Mouse (Mus musculus) megakaryocyte, embryonic 14.5 days (primary cell): ENCODE measurements at regions not wholly inside any gene's neighbourhood (a gene's known extent, or its start where the extent isn't known, plus 50 kb on each side); places are given as distances from the start of the nearest gene placed in this dataset.

Experiments
- FLI1 ChIP-seq: IDR thresholded peaks from 2 replicates; pipeline ENCODE4 v1.6.1; 2012; ENCODE audit warnings: low read length, inconsistent platforms, mixed read lengths
- GATA1 ChIP-seq: IDR thresholded peaks from 3 replicates; pipeline ENCODE4 v1.6.1; 2012; ENCODE audit warnings: mixed read lengths, low read length, inconsistent platforms, borderline replicate concordance

GRCm38 (mm10) chr7:113073781-113074180 is 120.0 kb downstream of the Rassf10 start:
- TF ChIP-seq GATA1 = no peak
- no peak for TF ChIP-seq FLI1
